18 mouse cellular contexts compared by ENCODE assay signal in the genomic region with DNA sequence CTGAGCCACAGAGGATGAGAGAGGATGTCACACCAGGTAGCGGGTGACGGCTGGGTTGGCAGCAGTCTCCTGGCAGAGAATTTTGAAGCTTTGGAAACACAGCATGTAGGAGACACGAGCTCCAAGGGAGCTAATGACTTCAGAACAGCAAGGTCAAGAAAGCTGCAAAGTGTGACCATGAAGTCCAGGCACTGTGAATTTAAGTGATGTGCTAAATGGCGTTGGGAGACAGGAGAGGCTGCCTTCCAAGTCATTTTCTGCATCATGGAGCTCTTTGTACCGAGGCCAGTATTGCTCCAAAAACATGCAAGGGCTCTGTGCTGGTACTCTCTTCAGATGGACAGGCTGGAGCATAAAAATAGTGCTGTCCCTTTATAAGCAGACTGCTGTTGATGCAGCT.
A peak's percentile ranks its signal among the peaks of the same experiment; 100 is the strongest.
DNase-seq lines count a peak whose midpoint lies in the region; ATAC-seq and TF ChIP-seq lines count a peak whose summit lies in the region.
"Had no signal": no experiment of that assay in that cellular context is flagged by ENCODE, and none has a peak within 500 bp of the region (broad histone marks: within the 10 kb centered on the region; RNA-seq: fewer than 3 reads in every experiment).

No protein-coding gene starts in this region.

- H3K9ac ChIP-seq in forebrain, embryonic 16.5 days (replicated peaks; ENCODE audit: low read depth, low read length): no peak overlapping the region
- H3K9ac ChIP-seq in neural tube, embryonic 11.5 days (ENCODE audit: low read length): no peak overlapping the region
- H3K9ac ChIP-seq in hindbrain, embryonic 13.5 days: no peak overlapping the region
- H3K9ac ChIP-seq in neural tube, embryonic 15.5 days (replicated peaks): no peak overlapping the region
- H3K9ac ChIP-seq in stomach, postnatal 0 days (ENCODE audit: low read length): no peak overlapping the region
- H3K9ac ChIP-seq: embryonic facial prominence, embryonic 13.5 days; heart, embryonic 12.5 days; intestine, embryonic 15.5 days; limb, embryonic 13.5 days; liver, embryonic 14.5 days; stomach, embryonic 15.5 days had no signal

- TF ChIP-seq CTCF in stomach, postnatal 0 days (IDR thresholded peaks at IDR 0.05; ENCODE audit: low read depth): no peak

- no peak overlapping the region for H3K4me3 ChIP-seq in forebrain, embryonic 10.5 days
- H3K4me3 ChIP-seq in forebrain, embryonic 16.5 days (replicated peaks; ENCODE audit: low read length): no peak overlapping the region
- H3K4me3 ChIP-seq in neural tube, embryonic 11.5 days (ENCODE audit: low read depth, low read length): no peak overlapping the region
- H3K4me3 ChIP-seq in hindbrain, embryonic 13.5 days: no peak overlapping the region
- no peak overlapping the region for H3K4me3 ChIP-seq in neural tube, embryonic 15.5 days (replicated peaks)
- H3K4me3 ChIP-seq in stomach, postnatal 0 days (ENCODE audit: low read depth, low read length): no peak overlapping the region
- H3K4me3 ChIP-seq: embryonic facial prominence, embryonic 13.5 days; heart, embryonic 12.5 days; intestine, embryonic 15.5 days; left cerebral cortex, adult 2 months; limb, embryonic 13.5 days; stomach, embryonic 15.5 days had no signal

- H3K27ac ChIP-seq in forebrain, embryonic 10.5 days: 0 out of 2 replicates have a peak overlapping the region, but pooled peaks have one; percentile 25
- no peak overlapping the region for H3K27ac ChIP-seq in forebrain, embryonic 16.5 days (ENCODE audit: low read length)
- H3K27ac ChIP-seq in neural tube, embryonic 11.5 days (ENCODE audit: low read depth, low read length): no peak overlapping the region
- peak overlapping the region; percentile 73 for H3K27ac ChIP-seq in hindbrain, embryonic 13.5 days
- peak overlapping the region; percentile 34 for H3K27ac ChIP-seq in neural tube, embryonic 15.5 days (replicated peaks)
- H3K27ac ChIP-seq in stomach, postnatal 0 days (replicated peaks): no peak overlapping the region
- H3K27ac ChIP-seq: embryonic facial prominence, embryonic 13.5 days; intestine, embryonic 15.5 days; kidney, postnatal 0 days; left cerebral cortex, adult 2 months; limb, embryonic 13.5 days; liver, embryonic 14.5 days; stomach, embryonic 15.5 days had no signal

- no peak for TF ChIP-seq EP300 in stomach, postnatal 0 days (optimal IDR thresholded peaks at IDR 0.05)

- no peak overlapping the region for H3K4me2 ChIP-seq in forebrain, embryonic 16.5 days (ENCODE audit: low read length)
- H3K4me2 ChIP-seq in neural tube, embryonic 11.5 days (ENCODE audit: low read depth): no peak overlapping the region
- no peak overlapping the region for H3K4me2 ChIP-seq in hindbrain, embryonic 13.5 days
- no peak overlapping the region for H3K4me2 ChIP-seq in neural tube, embryonic 15.5 days
- no peak overlapping the region for H3K4me2 ChIP-seq in stomach, postnatal 0 days (replicated peaks; ENCODE audit: low read depth)
- H3K4me2 ChIP-seq: embryonic facial prominence, embryonic 13.5 days; heart, embryonic 12.5 days; intestine, embryonic 15.5 days; limb, embryonic 13.5 days; stomach, embryonic 15.5 days had no signal

- no peaks in the 10 kb centered on the region for H3K9me3 ChIP-seq in forebrain, embryonic 10.5 days
- H3K9me3 ChIP-seq in forebrain, embryonic 16.5 days (ENCODE audit: control insufficient read depth, low read length): no peaks in the 10 kb centered on the region
- H3K9me3 ChIP-seq in neural tube, embryonic 11.5 days (ENCODE audit: control insufficient read depth, low read length): no peaks in the 10 kb centered on the region
- no peaks in the 10 kb centered on the region for H3K9me3 ChIP-seq in hindbrain, embryonic 13.5 days
- H3K9me3 ChIP-seq in neural tube, embryonic 15.5 days (replicated peaks): no peaks in the 10 kb centered on the region
- H3K9me3 ChIP-seq in stomach, postnatal 0 days (ENCODE audit: control insufficient read depth, low read length): no peaks in the 10 kb centered on the region
- H3K9me3 ChIP-seq: embryonic facial prominence, embryonic 13.5 days; heart, embryonic 12.5 days; intestine, embryonic 15.5 days; limb, embryonic 13.5 days; stomach, embryonic 15.5 days had no signal

- ATAC-seq in forebrain, embryonic 16.5 days: no peak
- ATAC-seq in neural tube, embryonic 11.5 days (ENCODE audit: insufficient read depth, low FRiP score, low TSS enrichment): no peak
- no peak for ATAC-seq in hindbrain, embryonic 13.5 days (ENCODE audit: low FRiP score)
- ATAC-seq in neural tube, embryonic 15.5 days (ENCODE audit: low FRiP score): no peak
- no peak for ATAC-seq in stomach, postnatal 0 days (ENCODE audit: low FRiP score, low TSS enrichment)
- ATAC-seq: intestine, embryonic 15.5 days had no signal

- no peak for DNase-seq in forebrain, embryonic 10.5 days (ENCODE audit: extremely low spot score, low spot score)
- DNase-seq in neural tube, embryonic 11.5 days (ENCODE audit: low spot score): peak; percentile 7
- no peak for DNase-seq in neural tube, embryonic 10.5 days (ENCODE audit: extremely low spot score, low spot score)
- DNase-seq in layer of hippocampus, adult 9-11 months: no peak
- no peak for DNase-seq in stomach, postnatal 0 days (ENCODE audit: low spot score)
- DNase-seq: adrenal gland, postnatal 14 days; right cerebral cortex, postnatal 14 days had no signal

- no peaks in the 10 kb centered on the region for H3K36me3 ChIP-seq in forebrain, embryonic 10.5 days (replicated peaks)
- no peaks in the 10 kb centered on the region for H3K36me3 ChIP-seq in forebrain, embryonic 16.5 days (ENCODE audit: control insufficient read depth, insufficient read depth)
- no peaks in the 10 kb centered on the region for H3K36me3 ChIP-seq in neural tube, embryonic 11.5 days (ENCODE audit: control insufficient read depth, insufficient read depth, low read length)
- H3K36me3 ChIP-seq in hindbrain, embryonic 13.5 days: no peaks in the 10 kb centered on the region
- no peaks in the 10 kb centered on the region for H3K36me3 ChIP-seq in neural tube, embryonic 15.5 days
- no peaks in the 10 kb centered on the region for H3K36me3 ChIP-seq in stomach, postnatal 0 days (ENCODE audit: control insufficient read depth, insufficient read depth, low read length)
- H3K36me3 ChIP-seq: embryonic facial prominence, embryonic 13.5 days; heart, embryonic 12.5 days; intestine, embryonic 15.5 days; limb, embryonic 13.5 days; stomach, embryonic 15.5 days had no signal

- H3K4me1 ChIP-seq in forebrain, embryonic 10.5 days: peaks cover 25% of the 10 kb centered on the region
- peaks cover 14% of the 10 kb centered on the region for H3K4me1 ChIP-seq in forebrain, embryonic 16.5 days (replicated peaks; ENCODE audit: control insufficient read depth, insufficient read depth, low read length)
- peaks cover 11% of the 10 kb centered on the region; the same call in 1 of the 2 replicates for H3K4me1 ChIP-seq in neural tube, embryonic 11.5 days (ENCODE audit: control insufficient read depth, insufficient read depth, low read length)
- H3K4me1 ChIP-seq in hindbrain, embryonic 13.5 days (replicated peaks): peaks cover 24% of the 10 kb centered on the region
- H3K4me1 ChIP-seq in neural tube, embryonic 15.5 days: peaks cover 18% of the 10 kb centered on the region
- no peaks in the 10 kb centered on the region for H3K4me1 ChIP-seq in stomach, postnatal 0 days (replicated peaks; ENCODE audit: control insufficient read depth, insufficient read depth)
- H3K4me1 ChIP-seq: heart, embryonic 12.5 days; intestine, embryonic 15.5 days; limb, embryonic 13.5 days; stomach, embryonic 15.5 days had no signal

- WGBS in forebrain, embryonic 10.5 days: 73% methylated on average over 5 of the region's 5 CpGs
- 30% methylated on average over 5 of the region's 5 CpGs for WGBS in forebrain, embryonic 16.5 days
- 53% methylated on average over 5 of the region's 5 CpGs for WGBS in neural tube, embryonic 11.5 days
- 49% methylated on average over 5 of the region's 5 CpGs for WGBS in hindbrain, embryonic 13.5 days
- WGBS in neural tube, embryonic 15.5 days: 31% methylated on average over 5 of the region's 5 CpGs
- 66% methylated on average over 5 of the region's 5 CpGs for WGBS in stomach, postnatal 0 days

- H3K27me3 ChIP-seq in forebrain, embryonic 10.5 days (ENCODE audit: poor library complexity, severe bottlenecking): no peaks in the 10 kb centered on the region
- H3K27me3 ChIP-seq in forebrain, embryonic 16.5 days (replicated peaks; ENCODE audit: control insufficient read depth, insufficient read depth, low read length): no peaks in the 10 kb centered on the region
- no peaks in the 10 kb centered on the region for H3K27me3 ChIP-seq in neural tube, embryonic 11.5 days (ENCODE audit: control insufficient read depth, insufficient read depth, low read length)
- no peaks in the 10 kb centered on the region for H3K27me3 ChIP-seq in hindbrain, embryonic 13.5 days
- H3K27me3 ChIP-seq in neural tube, embryonic 15.5 days (replicated peaks): no peaks in the 10 kb centered on the region
- H3K27me3 ChIP-seq in stomach, postnatal 0 days (ENCODE audit: control insufficient read depth, insufficient read depth, low read length): no peaks in the 10 kb centered on the region
- H3K27me3 ChIP-seq: heart, embryonic 12.5 days; intestine, embryonic 15.5 days; stomach, embryonic 15.5 days had no signal

Comparison
In these comparisons a context has a peak if more than half of its experiments do, and no peak if none do; other contexts are left out.
1. H3K27ac ChIP-seq: peak in forebrain, embryonic 10.5 days (single experiment), hindbrain, embryonic 13.5 days (single experiment) and neural tube, embryonic 15.5 days (single experiment); none in forebrain, embryonic 16.5 days (single experiment), neural tube, embryonic 11.5 days (single experiment) and stomach, postnatal 0 days (single experiment).